Mouse (Mus musculus): ENCODE results near the gene Cdk5.
"Not testable (repeated sequence)": the region's sequence is repeated elsewhere in the genome, so short reads cannot be mapped to it uniquely, and the experiment has no call there.

Gene Cdk5

DNA sequence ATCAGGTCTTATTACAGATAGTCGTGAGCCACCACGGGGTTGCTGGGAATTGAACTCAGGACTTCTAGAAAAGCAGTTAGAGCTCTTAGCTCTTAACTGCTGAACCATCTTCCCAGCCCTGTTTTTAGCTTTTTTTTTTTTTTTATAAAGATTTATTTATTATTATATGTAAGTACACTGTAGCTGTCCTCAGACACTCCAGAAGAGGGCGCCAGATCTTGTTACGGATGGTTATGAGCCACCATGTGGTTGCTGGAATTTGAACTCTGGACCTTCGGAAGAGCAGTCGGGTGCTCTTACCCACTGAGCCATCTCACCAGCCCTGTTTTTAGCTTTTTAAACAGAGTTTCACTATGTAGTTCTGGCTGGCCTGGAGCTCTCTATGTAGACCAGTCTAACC lies 27.1 kb downstream of the Cdk5 start:
- DNase-seq (ENCODE audit: low spot score), result not testable (repeated sequence)

DNA sequence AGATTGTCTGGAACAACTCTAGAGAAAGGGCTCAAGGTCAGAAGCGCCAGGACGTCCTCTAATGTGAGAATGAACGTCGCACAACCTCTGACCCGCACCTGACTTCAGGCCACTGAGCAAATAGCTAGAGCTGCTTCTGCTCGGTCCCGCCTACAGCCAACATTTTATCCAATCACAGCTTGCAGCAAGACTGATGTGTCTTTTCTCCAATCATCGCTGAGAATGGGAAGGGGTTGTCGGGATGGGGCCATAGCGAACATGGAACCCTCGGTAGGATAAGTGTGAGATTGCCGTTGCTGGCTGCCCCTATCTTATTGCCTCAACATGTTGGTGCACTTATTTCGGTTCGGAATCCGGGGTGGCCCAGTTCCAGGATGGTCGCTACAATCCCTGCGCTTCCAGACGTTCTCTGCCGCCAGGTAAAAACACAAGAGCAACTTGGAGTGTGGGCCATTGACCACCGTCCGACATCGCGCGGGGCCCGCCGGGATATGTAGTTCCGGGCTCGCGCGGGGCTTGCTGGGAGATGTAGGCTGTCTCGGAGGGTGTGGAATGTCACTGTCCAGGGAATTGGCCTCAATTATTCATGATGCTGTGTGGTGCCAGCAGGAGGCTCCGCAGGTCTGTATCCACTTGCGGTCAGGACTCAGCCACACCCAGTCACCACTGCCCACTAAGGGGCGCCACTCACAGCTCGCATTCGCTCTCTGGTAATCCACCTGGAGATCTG lies 29.0 kb downstream of the Cdk5 start:
- peak; percentile 97 for DNase-seq (ENCODE audit: low spot score)

DNA sequence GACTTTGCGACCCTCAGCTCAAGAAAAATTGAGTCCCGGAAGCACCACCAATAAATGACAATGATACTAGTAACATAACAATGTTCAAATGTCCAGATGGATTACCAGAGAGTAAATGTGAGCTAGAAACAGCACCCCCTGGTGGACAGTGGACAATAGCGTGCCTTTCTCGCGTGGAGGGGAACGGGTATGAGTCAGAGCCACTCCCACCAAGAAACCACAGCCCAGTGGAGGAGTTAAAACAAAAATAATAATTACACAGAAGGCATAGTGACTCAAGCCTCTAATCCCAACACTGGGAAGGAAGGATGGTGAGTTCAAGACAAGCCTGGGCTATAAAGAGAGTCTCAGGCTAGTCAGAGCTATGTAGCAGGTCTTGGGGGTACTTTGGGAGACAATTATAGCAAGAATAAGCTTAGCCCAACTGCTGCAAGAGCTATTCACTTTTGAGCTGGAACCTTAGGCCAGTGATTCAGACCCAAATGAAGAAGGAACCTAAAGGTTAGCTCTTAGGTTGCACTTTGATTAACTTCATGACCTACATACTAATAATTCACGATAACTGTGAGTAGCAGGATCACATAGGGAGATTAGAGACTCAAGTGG lies 29.8 kb downstream of the Cdk5 start, which contains the start of gene Abcb8:
Abcb8 (plus strand) TSS at position 272 of the 606 bp plus-strand sequence.
- peak; percentile 93 for DNase-seq (ENCODE audit: low spot score)

DNA sequence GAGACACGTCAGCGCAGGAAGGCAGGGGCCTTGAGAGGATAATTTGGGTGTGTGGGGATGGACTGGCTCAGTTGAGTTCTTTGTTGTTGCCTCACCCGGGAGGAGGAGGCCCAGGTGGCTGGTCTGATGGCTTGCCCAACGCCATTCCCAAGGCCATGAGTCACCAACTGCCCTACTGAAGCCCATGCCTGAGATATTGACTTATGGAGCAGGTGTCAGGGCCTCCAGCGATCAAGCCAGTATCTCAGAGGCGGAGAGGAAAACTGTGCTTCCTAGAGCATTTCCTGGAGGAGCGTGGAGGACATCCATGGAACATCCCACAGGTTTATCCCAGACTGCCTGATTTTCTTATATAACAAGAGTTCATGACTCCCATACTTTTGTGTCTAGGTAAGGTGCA lies 30.6 kb downstream of the Cdk5 start:
- no peak for DNase-seq (ENCODE audit: low spot score)

DNA sequence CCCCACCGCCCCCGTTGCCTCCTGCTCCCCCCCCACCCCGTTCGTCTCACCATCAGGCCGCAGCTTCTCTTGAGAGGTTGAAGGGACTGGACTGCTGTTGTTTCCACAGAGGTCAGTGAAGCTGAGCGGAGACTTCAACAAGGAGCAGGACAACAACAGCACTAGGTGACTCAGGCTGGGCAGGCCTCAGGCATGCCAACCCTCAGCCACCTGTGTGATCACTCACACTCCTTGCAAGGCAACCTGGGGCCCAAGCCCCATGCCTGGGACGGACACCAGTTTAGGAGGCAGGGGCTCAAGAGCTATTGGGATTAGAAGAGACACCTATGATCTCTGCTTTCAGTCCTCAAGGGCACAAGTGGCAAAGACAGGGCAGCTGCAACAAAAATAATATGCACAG lies 31.5 kb downstream of the Cdk5 start, which contains the start of gene Atg9b:
Atg9b (minus strand) TSS at position 280 of the 400 bp plus-strand sequence.
- no peak for DNase-seq (ENCODE audit: low spot score)

DNA sequence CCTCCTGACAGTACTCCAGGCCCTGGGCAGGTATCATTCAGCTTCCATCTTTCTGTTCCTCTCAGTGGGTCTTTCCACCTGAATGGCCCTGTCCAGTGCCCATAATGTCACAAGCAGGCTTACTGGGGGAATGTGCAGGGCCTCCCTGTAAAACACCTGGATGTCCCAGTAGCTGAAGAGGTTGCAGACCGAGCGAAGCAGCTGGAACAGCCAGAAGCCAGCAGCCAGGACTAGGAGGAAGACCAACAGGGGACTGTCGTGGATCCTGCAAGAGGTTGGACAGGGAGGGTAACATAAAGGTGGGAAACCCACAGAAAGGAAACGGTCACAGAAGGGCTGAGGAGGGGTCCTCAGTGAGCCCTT lies 33.7 kb downstream of the Cdk5 start:
- DNase-seq (ENCODE audit: low spot score), result no peak

DNA sequence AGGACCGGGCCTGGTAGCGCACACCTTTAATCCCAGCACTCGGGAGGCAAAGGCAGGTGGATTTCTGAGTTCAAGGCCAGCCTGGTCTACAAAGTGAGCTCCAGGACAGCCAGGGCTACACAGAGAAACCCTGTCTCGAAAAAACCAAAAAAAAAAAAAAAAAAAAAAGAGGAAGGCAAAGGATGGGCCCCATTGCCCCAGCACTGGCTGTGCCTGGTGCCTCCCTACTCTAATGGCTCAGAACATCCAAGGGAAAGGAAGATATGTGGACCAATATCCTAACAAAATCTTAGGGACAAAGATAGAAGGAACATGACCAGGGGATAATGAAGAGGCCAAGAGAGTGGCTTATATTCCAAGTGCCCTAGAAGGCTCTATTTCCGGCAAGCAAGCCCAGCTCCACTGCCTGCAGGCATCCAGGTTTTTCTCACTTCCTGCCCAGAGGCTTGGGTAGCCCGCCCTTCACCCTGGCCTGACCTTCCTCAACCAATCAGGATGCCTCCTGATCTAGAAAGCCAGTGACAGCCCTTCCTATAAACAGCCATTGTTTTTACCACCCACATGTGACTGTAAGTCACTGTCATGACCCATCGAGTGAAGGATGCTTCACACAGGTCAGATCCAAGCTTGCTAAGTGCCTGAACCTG lies 34.2 kb downstream of the Cdk5 start:
- peak; percentile 61 for DNase-seq (ENCODE audit: low spot score)

DNA sequence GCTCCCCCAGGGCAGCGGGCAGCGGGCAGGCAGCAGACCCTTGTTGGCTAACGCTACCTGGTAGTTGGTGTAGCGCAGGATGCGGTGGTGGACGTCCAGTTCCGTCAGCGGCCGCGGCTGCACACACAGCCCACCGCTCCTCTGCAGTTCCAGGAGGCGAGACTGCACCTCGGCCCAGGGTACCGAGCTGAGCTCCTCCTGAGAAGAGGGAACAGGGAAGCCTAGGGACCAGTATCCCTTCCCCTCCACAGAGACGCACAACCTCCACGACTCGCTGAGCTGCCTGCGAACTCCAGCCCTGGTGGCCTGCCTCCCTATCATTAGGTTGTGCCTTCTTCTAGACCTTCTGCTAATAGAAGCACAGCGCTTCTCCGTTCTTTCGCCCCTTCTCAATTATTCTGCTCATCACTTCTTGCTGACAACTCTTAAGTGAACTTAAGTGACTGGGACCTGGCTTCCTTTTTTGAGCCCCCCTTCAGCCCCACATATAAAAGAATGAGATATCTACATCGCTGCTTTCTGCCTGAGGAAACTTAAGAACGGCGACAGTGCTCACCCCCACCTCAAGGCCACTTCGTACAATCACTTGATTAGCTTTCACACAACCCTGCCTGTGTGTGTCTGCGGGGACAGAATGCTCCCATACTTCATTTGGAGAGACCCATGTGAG lies 34.9 kb downstream of the Cdk5 start:
- DNase-seq (ENCODE audit: low spot score), result no peak

DNA sequence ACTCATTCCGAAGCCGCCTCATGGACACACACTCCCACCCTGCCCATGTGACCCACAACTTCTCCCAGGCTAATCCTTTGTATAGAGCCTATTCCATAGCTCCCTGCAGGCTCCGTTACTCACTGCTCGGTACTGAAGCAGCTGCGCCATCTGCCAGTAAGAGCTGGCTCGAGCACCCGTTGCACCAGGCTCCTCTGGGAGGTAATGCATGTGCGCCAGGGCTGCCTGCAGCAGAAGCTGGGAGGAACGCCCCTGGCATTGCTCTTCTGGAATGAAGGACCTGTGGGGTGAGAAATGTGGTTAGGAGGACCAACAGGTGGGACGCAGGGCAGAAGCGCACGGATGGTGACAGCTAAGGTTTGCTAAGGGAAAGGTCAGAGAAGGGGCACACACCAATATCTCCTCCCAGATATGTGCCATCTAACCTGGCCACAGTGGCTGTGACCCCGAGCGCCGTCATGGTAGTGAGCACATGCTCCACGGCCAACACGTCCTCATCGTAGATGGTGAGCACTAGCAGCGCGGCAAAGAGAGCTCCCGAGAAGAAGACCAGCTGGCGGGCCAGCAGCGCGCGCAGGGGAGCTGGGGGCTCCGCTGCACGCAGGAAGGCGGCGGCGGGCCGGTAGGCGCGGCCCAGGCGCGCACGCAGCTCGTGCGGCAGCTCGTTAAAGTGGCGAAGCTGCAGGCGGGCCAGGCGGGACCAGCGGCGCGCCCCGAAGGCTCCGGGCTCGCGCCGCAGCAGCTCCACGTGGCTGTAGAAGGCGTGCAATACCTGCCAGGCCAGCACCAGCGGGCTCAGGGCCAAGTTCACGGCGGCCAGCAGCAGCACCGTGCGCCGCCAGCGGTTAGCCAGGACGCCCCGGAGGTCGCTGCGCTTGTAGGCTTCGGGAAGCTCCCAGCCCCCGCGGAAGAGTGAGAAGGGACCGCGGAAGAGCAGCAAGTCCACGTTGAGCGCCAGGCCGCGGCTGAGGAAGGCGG lies 35.8 kb downstream of the Cdk5 start:
- DNase-seq (ENCODE audit: low spot score), result peak; percentile 78

DNA sequence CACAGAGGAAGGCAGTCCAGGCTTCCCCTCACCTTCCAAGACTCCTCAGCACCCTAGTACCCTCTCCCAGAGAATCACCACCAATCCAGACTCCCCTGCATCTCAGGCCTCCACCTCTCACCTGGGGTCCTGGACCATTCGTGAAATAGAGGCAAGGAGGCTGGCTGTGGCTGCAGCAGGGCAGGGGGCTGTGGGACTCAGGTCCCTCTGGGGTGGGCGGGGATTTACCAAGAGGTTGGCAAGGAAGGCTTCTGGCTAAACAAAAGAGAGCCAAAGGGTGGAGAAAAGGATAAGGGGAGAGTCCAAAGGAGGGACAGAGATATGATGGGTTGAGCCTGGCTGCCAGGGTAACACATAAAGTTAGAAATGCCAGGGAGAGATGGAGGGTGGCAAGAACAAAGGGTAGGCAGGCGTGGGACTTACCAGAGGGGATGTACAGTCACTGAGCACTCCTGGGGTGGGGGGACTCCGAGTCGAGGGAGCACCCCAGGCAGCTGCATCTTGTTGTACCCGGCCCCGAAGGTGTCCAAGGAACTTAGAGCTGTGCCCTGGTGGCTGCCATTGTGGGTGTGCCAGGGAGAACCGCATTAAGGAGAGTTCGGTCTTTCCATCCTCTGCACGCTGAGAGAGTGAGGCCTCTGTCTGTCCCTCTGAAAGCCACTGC lies 37.3 kb downstream of the Cdk5 start:
- no peak for DNase-seq (ENCODE audit: low spot score)

DNA sequence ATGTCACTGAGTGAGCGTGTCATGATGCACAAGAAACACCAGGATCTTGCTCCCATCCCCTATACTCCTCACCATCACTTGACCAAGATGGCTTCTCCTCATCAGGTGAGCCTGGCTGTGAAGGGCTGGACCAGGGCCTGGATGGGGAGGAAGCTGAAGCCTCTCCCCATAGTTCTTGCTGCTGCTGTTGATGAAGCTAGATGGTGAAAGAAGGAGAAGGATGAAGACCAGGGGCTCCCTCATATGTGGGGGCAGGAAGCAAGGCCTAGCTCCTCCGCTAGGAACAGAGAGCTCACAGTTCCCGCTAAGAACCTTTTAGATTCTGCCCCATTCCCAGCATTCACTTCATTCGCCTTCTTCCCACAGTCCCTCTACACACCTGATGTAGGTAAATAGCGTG lies 38.0 kb downstream of the Cdk5 start:
- DNase-seq (ENCODE audit: low spot score), result no peak

DNA sequence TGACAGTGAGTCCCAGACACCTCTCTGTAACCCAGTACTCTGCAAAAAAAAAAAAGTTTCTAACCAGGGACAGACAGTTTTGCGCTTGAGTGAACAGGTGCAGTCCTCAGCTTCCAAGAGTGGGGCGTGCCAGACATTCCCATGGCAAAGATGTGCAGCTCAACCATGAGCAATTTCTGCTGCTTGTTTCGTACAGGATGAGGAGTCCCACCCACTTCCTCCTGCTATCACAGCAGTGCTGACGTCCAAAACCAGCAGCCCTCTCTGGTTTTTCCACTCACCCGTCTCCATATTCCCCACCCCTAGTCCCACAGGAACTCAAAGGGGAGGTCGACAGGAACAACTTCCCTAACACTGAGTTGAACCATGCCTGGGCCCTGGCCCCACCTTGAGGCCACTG lies 38.9 kb downstream of the Cdk5 start:
- no peak for DNase-seq (ENCODE audit: low spot score)

DNA sequence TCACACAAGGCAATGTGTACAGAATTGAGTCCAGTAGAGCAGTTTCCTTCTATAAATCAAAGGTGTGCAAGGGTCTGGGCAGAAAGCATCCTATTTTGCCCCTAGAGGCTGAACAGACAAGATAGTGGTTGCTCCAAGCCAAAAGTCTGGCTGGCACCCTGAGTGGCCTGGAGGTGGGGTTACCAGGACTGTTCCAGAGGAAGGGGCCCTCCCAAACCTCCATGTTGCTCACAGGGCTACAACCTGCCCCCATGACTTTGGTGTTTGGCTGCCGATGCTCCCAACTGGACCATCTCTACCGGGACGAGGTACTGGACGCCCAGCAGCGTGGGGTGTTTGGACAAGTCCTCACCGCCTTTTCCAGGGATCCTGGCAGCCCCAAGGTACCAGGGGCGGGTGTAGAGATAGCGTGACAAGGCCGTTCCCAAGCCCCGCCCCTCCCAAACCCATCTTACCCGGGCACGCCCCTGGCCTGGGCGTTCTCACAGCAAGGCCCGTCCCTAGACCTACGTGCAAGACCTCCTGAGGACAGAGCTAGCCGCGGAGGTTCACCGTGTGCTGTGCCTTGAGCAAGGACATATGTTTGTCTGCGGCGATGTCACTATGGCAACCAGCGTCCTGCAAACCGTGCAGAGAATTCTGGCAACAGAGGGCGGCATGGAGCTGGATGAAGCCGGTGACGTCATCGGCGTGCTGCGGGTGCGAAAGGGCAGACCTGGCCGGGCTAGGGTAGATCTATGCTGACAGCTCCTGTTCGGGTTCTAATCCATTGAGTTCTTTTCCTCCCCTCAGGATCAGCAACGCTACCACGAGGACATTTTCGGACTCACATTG lies 40.1 kb downstream of the Cdk5 start:
- DNase-seq (ENCODE audit: low spot score), result peak; percentile 95

DNA sequence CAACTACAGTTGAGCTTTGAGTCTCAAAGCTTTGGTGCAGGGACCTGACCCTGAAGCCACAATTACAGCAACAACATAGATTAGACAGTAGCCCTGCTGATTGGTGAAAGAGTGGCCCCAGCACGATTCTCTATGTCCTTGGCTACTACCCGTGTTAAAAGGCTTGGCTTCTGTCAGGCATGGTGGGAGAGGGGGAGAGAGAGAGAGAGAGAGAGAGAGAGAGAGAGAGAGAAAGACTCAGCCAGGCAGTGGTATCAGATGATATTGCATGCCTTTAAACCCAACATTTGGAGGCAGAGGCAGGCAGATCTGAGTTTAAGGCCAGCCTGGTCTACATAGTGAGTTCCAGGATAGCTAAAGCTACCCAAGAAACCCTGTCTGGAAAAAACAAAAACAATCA lies 41.3 kb downstream of the Cdk5 start:
- no peak for DNase-seq (ENCODE audit: low spot score)

DNA sequence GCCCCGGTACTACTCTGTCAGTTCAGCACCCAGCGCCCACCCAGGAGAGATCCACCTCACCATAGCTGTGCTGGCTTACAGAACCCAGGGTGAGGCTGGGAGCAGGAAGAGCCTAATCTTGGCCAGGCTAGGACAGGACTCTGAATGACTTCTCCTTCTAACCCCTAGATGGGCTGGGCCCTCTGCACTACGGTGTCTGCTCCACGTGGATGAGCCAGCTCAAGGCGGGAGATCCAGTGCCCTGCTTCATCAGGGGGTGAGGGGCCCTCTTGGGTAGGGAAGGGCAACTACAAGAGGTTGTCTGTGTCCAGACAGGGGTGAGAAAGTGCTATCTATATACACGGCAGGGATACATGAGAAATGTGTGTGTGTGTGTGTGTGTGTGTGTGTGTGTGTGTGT lies 41.8 kb downstream of the Cdk5 start:
- no peak for DNase-seq (ENCODE audit: low spot score)

DNA sequence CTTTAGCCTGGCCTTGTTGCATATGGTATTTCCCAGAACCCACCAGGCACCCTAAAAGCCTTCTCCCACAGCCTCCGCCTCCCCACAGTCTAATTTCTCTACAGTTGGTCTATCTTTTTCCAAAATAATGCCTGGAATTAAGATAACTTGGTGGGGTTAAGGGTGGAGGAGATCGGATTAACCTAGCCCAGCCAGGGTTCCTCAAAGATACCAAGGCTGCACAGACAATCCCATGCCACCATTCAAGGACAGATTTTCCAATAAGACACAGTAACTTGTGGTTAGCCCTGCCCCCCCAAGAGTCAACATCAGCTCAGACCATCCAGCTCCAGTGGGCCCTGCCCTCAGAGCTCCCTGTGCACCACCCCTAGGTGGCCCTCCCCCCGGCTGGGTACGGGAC lies 42.8 kb downstream of the Cdk5 start:
- DNase-seq (ENCODE audit: low spot score), result no peak

DNA sequence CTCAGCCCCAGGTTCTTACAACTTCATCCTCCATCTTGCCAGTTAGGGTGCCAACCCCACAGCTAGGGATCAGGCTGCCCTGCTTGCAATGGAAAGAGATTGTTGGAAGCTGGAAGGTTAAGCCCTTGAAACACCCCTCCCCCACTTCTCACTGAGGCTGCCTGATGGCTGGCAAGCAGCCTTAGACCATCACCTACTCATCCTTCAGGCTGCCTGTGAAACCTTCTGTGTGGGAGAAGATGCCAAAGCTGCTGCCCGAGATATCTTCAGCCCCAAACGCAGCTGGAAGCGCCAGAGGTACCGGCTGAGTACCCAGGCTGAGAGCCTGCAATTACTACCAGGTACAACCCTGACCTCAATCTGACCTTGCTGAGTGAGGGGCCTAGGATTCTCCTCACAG lies 43.8 kb downstream of the Cdk5 start:
- DNase-seq (ENCODE audit: low spot score), result no peak

DNA sequence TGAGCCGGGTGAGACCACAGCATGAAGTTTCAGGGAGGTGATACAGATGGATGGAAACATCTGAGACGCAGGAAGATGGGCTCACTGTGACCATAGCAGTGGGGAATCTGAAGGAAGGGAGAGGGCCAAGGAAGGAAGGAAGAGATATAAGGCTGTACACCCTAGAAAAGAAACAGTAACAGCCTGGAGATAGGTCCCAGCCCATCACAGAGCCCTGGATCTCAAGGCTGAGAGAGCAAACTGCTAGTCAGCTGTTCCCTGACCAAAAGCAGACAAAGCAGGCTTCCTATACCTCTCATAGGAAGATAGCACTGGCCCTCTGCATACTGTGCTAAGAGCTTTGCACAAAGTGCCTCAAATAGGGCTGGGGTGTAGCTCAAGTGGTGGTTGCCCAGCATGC lies 44.6 kb downstream of the Cdk5 start:
- DNase-seq (ENCODE audit: low spot score), result no peak

DNA sequence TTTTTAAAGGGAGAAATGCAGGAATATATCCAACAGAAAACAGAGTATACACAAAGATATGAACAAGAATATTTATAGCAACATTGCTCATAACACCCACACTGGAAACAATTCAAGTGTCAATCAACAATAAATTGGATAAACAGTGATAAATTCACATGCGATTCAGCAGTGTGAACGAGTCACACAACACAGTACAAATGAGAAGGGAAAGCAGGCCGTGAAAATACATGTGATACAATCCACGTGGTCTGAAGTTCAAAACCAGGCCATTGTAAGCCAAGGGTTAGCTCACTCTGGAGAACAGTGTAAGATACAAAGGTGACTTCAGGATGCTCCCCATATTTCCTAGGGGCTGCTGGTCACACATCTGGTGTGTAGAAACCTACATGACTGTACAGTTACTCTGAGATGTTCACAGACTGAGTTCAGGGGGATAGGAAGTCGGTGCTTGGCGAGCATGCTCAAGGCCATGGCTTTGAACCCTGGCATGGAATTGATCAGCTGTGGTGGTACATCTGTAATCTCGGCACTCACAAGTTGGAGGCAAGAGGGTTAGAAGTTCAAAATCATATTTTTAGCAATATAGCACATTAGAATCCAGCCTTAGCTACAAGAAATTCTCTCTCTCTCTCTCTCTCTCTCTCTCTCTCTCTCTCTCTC lies 48.5 kb downstream of the Cdk5 start:
- DNase-seq (ENCODE audit: low spot score), result no peak

DNA sequence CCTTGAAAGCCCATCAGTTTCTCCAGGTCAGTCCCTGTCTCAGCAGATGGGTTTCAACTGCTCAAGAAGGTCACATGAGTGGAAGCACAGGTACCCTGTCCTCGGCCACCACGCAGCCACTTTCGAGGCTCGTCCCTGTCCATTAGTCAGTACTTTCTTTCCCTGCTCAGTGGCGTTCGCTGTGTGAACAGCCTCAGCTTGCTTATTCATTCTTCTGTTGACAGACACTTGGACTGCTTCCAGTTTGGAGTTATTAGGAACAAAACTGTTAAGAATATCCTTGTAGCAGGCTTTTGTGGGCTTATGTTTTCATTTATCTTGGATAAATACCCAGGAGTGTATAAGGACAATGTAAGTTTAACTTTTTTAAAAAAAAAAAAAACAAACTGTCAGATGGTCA lies 49.1 kb downstream of the Cdk5 start:
- DNase-seq (ENCODE audit: low spot score), result no peak
